Mouse (Mus musculus): ENCODE data around the gene Ripk1.

Ripk1 gene

GRCm38 (mm10) chr13:34077492-34078271 is 75.5 kb downstream of the Ripk1 start, which contains the start of gene Tubb2a:
Gene Tubb2a (minus strand): TSS chr13:34078007.
- DNase-seq (ENCODE audit: low spot score), result peak; percentile 92

GRCm38 (mm10) chr13:34078500-34079280 is 76.5 kb downstream of the Ripk1 start:
- no peak for DNase-seq (ENCODE audit: low spot score)

GRCm38 (mm10) chr13:34079801-34080200 is 77.6 kb downstream of the Ripk1 start:
- DNase-seq (ENCODE audit: low spot score), result peak; percentile 24

GRCm38 (mm10) chr13:34081926-34082325 is 79.8 kb downstream of the Ripk1 start:
- DNase-seq (ENCODE audit: low spot score), result no peak

DNA sequence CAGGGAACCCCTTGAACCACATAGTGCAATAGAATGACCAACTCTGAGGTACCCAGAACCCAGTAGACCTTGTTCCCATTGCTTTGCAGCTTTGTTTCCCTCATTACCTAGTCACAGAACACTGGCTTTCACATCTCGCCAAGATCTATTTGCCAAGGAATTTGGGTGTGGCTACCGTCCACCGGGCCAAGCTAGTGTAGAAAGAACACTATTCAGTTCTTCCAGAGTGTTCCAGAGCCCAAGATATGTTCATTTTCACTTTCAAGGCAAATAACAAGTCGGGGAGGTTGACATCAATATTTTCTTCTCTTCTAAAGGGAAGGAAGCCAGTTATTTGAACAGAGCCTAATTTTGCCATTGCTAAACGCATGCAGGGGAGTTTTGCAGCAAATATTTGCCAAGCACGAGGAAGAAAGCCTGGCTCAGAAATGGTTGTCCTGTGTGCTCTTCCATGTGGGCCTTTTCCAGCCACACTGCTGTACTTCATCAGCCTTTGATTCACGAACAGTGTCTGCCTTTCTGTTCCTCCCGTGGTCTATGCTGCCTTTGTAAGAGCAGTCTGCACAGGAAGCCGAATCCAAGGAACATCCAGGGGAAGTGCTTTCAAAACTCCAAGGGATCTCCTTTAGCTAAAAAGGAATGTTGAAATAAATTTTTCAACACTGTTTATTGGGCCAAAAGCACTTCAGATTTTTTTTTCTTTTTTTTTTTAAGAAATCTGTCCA is 82.0 kb downstream of the Ripk1 start:
- no peak for DNase-seq (ENCODE audit: low spot score)
